Comparison of ENCODE assay signal across 9 mouse cellular contexts in the genomic region with DNA sequence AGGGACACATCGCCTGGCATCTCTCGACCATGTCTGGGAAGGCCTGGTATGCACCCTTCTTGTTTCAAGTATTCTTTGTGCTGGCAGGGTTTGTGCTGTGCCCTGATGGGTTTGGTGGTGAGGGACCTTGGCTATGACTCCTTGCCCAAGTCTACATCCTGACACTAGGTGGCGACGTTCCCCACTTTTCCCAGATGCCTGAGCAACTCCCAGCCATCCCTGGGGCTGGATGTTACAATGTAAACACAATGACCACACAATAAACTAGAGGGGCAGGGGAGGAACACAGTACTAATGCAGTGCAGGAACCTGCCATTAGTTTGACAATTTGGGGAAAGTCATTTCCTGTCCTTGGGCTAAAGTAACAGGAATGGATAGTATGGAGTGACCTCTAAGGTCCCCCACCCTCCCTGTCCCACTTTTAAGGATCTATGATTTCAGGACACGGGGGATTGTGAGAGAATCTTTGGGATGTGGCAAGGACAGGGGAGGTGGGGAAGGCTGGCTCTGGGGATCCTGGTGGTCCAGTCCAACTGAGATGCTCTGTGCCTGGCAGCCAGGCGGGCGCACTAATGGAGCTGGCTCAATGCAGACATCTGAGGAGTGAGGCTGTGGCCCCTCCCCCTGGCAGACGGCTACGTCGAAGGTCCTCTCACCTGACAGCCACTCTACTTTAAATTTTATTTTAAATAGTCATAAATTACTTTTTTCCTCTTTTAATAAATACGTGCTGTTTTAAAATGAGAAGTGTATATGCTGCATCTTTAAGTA.
A peak's percentile ranks its signal among the peaks of the same experiment; 100 is the strongest.
DNase-seq lines count a peak whose midpoint lies in the region; ATAC-seq and TF ChIP-seq lines count a peak whose summit lies in the region.
"Had no signal": no experiment of that assay in that cellular context is flagged by ENCODE, and none has a peak within 500 bp of the region (broad histone marks: within the 10 kb centered on the region; RNA-seq: fewer than 3 reads in every experiment).

No protein-coding gene starts in this region.

- peaks cover 3% of the 10 kb centered on the region; the same call in 1 of the 2 replicates for H3K4me1 ChIP-seq in cortical plate, adult 2 months (ENCODE audit: control insufficient read depth, insufficient read depth, low read length)
- H3K4me1 ChIP-seq in limb, embryonic 12.5 days (replicated peaks), result peaks cover 6% of the 10 kb centered on the region; the same call in 1 of the 2 replicates
- H3K4me1 ChIP-seq: stomach, embryonic 15.5 days had no signal

- WGBS in limb, embryonic 12.5 days, result 51% methylated on average over 11 of the region's 11 CpGs

- no peak overlapping the region for H3K4me3 ChIP-seq in cortical plate, adult 2 months (ENCODE audit: insufficient read depth, low read length)
- H3K4me3 ChIP-seq in limb, embryonic 12.5 days (replicated peaks), result no peak overlapping the region
- H3K4me3 ChIP-seq: stomach, embryonic 15.5 days had no signal

- no peak overlapping the region for H3K9ac ChIP-seq in limb, embryonic 12.5 days (replicated peaks)
- H3K9ac ChIP-seq: stomach, embryonic 15.5 days had no signal

- H3K9me3 ChIP-seq in limb, embryonic 12.5 days, result no peaks in the 10 kb centered on the region
- H3K9me3 ChIP-seq: stomach, embryonic 15.5 days had no signal

- H3K27ac ChIP-seq in cortical plate, adult 2 months (ENCODE audit: insufficient read depth, low read length), result no peak overlapping the region
- H3K27ac ChIP-seq in limb, embryonic 12.5 days, result no peak overlapping the region
- H3K27ac ChIP-seq: stomach, embryonic 15.5 days had no signal

- peak; percentile 47; the same call in 1 of the 2 replicates for ATAC-seq in granulocyte monocyte progenitor cell, adult 5-6 weeks (replicated peaks; ENCODE audit: poor library complexity, severe bottlenecking)
- peak; percentile 29; the same call in 1 of the 2 replicates for ATAC-seq in limb, embryonic 12.5 days (ENCODE audit: insufficient number of reproducible peaks, insufficient read depth, low FRiP score, low TSS enrichment, low read depth)

- no peaks in the 10 kb centered on the region for H3K27me3 ChIP-seq in limb, embryonic 12.5 days
- H3K27me3 ChIP-seq: stomach, embryonic 15.5 days had no signal

- DNase-seq in 416B (ENCODE audit: low read depth), result peak; percentile 42
- DNase-seq in ZHBTc4 (ENCODE audit: low read depth, low spot score), result peak; percentile 86
- DNase-seq in kidney, adult 8-10 months, result peak; percentile 52 to 71
- peak; percentile 23 for DNase-seq in naive thymus-derived CD4-positive, alpha-beta T cell, adult 2 months (ENCODE audit: low read depth)
- peak; percentile 57 for DNase-seq in testis, postnatal 14 days (ENCODE audit: low spot score)

- TF ChIP-seq POLR2A in cortical plate, adult 2 months (IDR thresholded peaks at IDR 0.05; ENCODE audit: extremely low read depth, insufficient read depth, low read length), result no peak

- TF ChIP-seq CTCF in cortical plate, adult 2 months (IDR thresholded peaks at IDR 0.05; ENCODE audit: extremely low read depth, insufficient read depth, low read length), result peak; percentile 93

- H3K36me3 ChIP-seq in limb, embryonic 12.5 days, result peaks cover 55% of the 10 kb centered on the region

- no peak overlapping the region for H3K4me2 ChIP-seq in limb, embryonic 12.5 days
- H3K4me2 ChIP-seq: stomach, embryonic 15.5 days had no signal

Comparison
In these comparisons a context has a peak if more than half of its experiments do, and no peak if none do; other contexts are left out.
1. DNase-seq: peak in every context shown above with its lines; median percentile 86 in ZHBTc4; 62 in kidney, adult 8-10 months; 57 in testis, postnatal 14 days; 42 in 416B; 23 in naive thymus-derived CD4-positive, alpha-beta T cell, adult 2 months.